Mouse (Mus musculus) heart, embryonic 11.5 days (tissue): ENCODE results near the gene Pfn4. TPM values are rescaled to one million over a fixed set of nuclear protein-coding genes. Genes with fewer than 3 reads are reported as not detected.
A peak's percentile ranks its signal among the peaks of the same experiment; 100 is the strongest.

ENCODE experiments used
- ATAC-seq: fragments of 200-750 bp; cut with Nextera tagmentation; replicated peaks from 2 replicates; pipeline ENCODE4 v1.8.0; 2017; ENCODE audit warnings: moderate library complexity; ENCODE audit not compliant: insufficient number of reproducible peaks, low FRiP score, low TSS enrichment
- H3K27ac ChIP-seq: fragments of 300-500 bp; sonication (generic); 2 replicates; pipeline ENCODE4 v1.5.1; 2014; ENCODE audit warnings: mild to moderate bottlenecking, low read depth, low read length
- H3K27me3 ChIP-seq: fragments of 300-500 bp; sonication (generic); 2 replicates; pipeline ENCODE4 v1.6.1; 2014; ENCODE audit warnings: mild to moderate bottlenecking, low read length, mixed read lengths; ENCODE audit not compliant: control insufficient read depth, insufficient read depth
- H3K36me3 ChIP-seq: fragments of 300-500 bp; sonication (generic); 2 replicates; pipeline ENCODE4 v1.6.1; 2014; ENCODE audit warnings: mild to moderate bottlenecking, low read length, moderate library complexity, mixed read lengths; ENCODE audit not compliant: control insufficient read depth, insufficient read depth
- H3K4me1 ChIP-seq: fragments of 300-500 bp; sonication (generic); 2 replicates; pipeline ENCODE4 v1.6.1; 2014; ENCODE audit warnings: low read length; ENCODE audit not compliant: control insufficient read depth, insufficient read depth
- H3K4me2 ChIP-seq: fragments of 300-500 bp; sonication (generic); 2 replicates; pipeline ENCODE4 v1.6.1; 2014; ENCODE audit warnings: mild to moderate bottlenecking, moderate library complexity
- H3K4me3 ChIP-seq: fragments of 300-500 bp; sonication (generic); 2 replicates; pipeline ENCODE4 v1.5.1; 2014; ENCODE audit warnings: low read depth, low read length
- H3K9ac ChIP-seq: fragments of 300-500 bp; sonication (generic); 2 replicates; pipeline ENCODE4 v1.6.1; 2014; ENCODE audit warnings: mild to moderate bottlenecking, low read depth, low read length, moderate library complexity
- H3K9me3 ChIP-seq: fragments of 300-500 bp; sonication (generic); replicated peaks from 2 replicates; pipeline ENCODE4 v1.6.1; 2016; ENCODE audit warnings: low read length; ENCODE audit not compliant: control insufficient read depth
- WGBS: fragments of 180-500 bp; shearing (Covaris S2); extraction: QIAGEN DNeasy Blood & Tissue Kit; methylation state at CpG from one replicate; pipeline ENCODE4 v1.1.7; 2014; ENCODE audit not compliant: insufficient replicate concordance; 5-methylcytosine and 5-hydroxymethylcytosine counted together
- polyA plus RNA-seq: library from polyadenylated mRNA; unstranded; fragments of >200 nt; fragmentation: Nextera tagmentation; extraction: Ambion mirVana; gene quantifications from 2 replicates; pipeline ENCODE4 v1.2.1, GENCODE M21; 2014

The Pfn4 gene
- polyA plus RNA-seq, result 2.9 and 3.3 TPM in 2 replicates

GRCm38 (mm10) chr12:4768492-4769332, at the start of gene Pfn4, which contains the start of gene Fam228b:
Pfn4 (plus strand) TSS chr12:4769022.
Fam228b (minus strand) TSS chr12:4769267.
- H3K4me3 ChIP-seq, result peak within 1 kb of the TSS; percentile 67
- ATAC-seq, result peak; percentile 97
- H3K4me2 ChIP-seq, result peak within 1 kb of the TSS; percentile 86
- 4% methylated on average over 61 of the region's 61 CpGs for WGBS
- H3K27ac ChIP-seq, result peak within 1 kb of the TSS; percentile 85
- H3K9me3 ChIP-seq, result no peaks in the 10 kb centered on the region
- H3K36me3 ChIP-seq, result no peaks in the 10 kb centered on the region
- H3K9ac ChIP-seq, result peak within 1 kb of the TSS; percentile 93
- H3K4me1 ChIP-seq, result no peaks in the 10 kb centered on the region
- H3K27me3 ChIP-seq, result no peaks in the 10 kb centered on the region

GRCm38 (mm10) chr12:4719066-4719761, 49.6 kb upstream of the Pfn4 start:
- Histone ChIP-seq H3K27me3 (no peaks in the 10 kb centered on the region), H3K4me1 (peaks cover 21% of the 10 kb centered on the region), H3K9me3 (no peaks in the 10 kb centered on the region), H3K9ac (no peak overlapping the region), H3K4me2 (peak overlapping the region; percentile 20; the same call in 1 of the 2 replicates), H3K4me3 (no peak overlapping the region), H3K27ac (no peak overlapping the region), H3K36me3 (0 out of 2 replicates have a peak, but pooled peaks cover 2% of the 10 kb centered on the region)
- 43% methylated on average over 13 of the region's 13 CpGs for WGBS
- ATAC-seq, result no peak

GRCm38 (mm10) chr12:4719762-4720754, 48.8 kb upstream of the Pfn4 start:
- 0 out of 2 replicates have a peak, but pooled peaks have one; percentile 48 for ATAC-seq
- Histone ChIP-seq H3K4me2 (peak overlapping the region; percentile 37), H3K27ac (no peak overlapping the region), H3K27me3 (no peaks in the 10 kb centered on the region), H3K36me3 (0 out of 2 replicates have a peak, but pooled peaks cover 2% of the 10 kb centered on the region), H3K4me3 (no peak overlapping the region), H3K9me3 (no peaks in the 10 kb centered on the region), H3K4me1 (peaks cover 15% of the 10 kb centered on the region), H3K9ac (no peak overlapping the region)
- WGBS, result 64% methylated on average over 17 of the region's 17 CpGs

- Histone ChIP-seq H3K4me3 (no peak overlapping the region), H3K9ac (no peak overlapping the region), H3K27me3 (no peaks in the 10 kb centered on the region), H3K4me2 (no peak overlapping the region), H3K27ac (no peak overlapping the region), H3K36me3 (no peaks in the 10 kb centered on the region), H3K4me1 (no peaks in the 10 kb centered on the region), H3K9me3 (no peaks in the 10 kb centered on the region)
- 85% methylated on average over 3 of the region's 3 CpGs for WGBS
- ATAC-seq, result no peak
These were observed 39.7 kb upstream of the Pfn4 start for GRCm38 (mm10) chr12:4729165-4729564.

GRCm38 (mm10) chr12:4731629-4732028, 37.2 kb upstream of the Pfn4 start:
- 63% methylated on average over 4 of the region's 4 CpGs for WGBS
- no peaks in the 10 kb centered on the region for H3K4me1 ChIP-seq
- no peaks in the 10 kb centered on the region for H3K9me3 ChIP-seq
- no peak for ATAC-seq
- H3K9ac ChIP-seq, result no peak overlapping the region
- no peaks in the 10 kb centered on the region for H3K36me3 ChIP-seq
- no peak overlapping the region for H3K27ac ChIP-seq
- no peak overlapping the region for H3K4me3 ChIP-seq
- no peaks in the 10 kb centered on the region for H3K27me3 ChIP-seq
- H3K4me2 ChIP-seq, result no peak overlapping the region

GRCm38 (mm10) chr12:4732332-4732731, 36.5 kb upstream of the Pfn4 start:
- H3K9ac ChIP-seq, result no peak overlapping the region
- WGBS, result 54% methylated on average over 4 of the region's 4 CpGs
- no peak overlapping the region for H3K27ac ChIP-seq
- no peak overlapping the region for H3K4me3 ChIP-seq
- H3K27me3 ChIP-seq, result no peaks in the 10 kb centered on the region
- no peaks in the 10 kb centered on the region for H3K9me3 ChIP-seq
- no peak for ATAC-seq
- no peaks in the 10 kb centered on the region for H3K36me3 ChIP-seq
- H3K4me2 ChIP-seq, result no peak overlapping the region
- no peaks in the 10 kb centered on the region for H3K4me1 ChIP-seq

GRCm38 (mm10) chr12:4738031-4738576, 30.7 kb upstream of the Pfn4 start, which contains the start of gene Fam228a:
Fam228a (minus strand) TSS chr12:4738430.
- Histone ChIP-seq H3K4me1 (no peaks in the 10 kb centered on the region), H3K4me3 (no peak within 1 kb of the TSS), H3K36me3 (no peaks in the 10 kb centered on the region), H3K4me2 (no peak within 1 kb of the TSS), H3K27me3 (no peaks in the 10 kb centered on the region), H3K9ac (no peak within 1 kb of the TSS), H3K9me3 (no peaks in the 10 kb centered on the region), H3K27ac (no peak within 1 kb of the TSS)
- 86% methylated on average over 18 of the region's 18 CpGs for WGBS
- ATAC-seq, result no peak
